Mouse (Mus musculus): ENCODE data around the gene Trim16.

Trim16 gene

GRCm38 (mm10) chr11:62830387-62830786 is 10.4 kb downstream of the Trim16 start:
- no peak for DNase-seq (ENCODE audit: low spot score)

- DNase-seq (ENCODE audit: low spot score): no peak
Measured at GRCm38 (mm10) chr11:62831906-62832305, 11.9 kb downstream of the Trim16 start.

GRCm38 (mm10) chr11:62844562-62844961 is 24.5 kb downstream of the Trim16 start:
- no peak for DNase-seq (ENCODE audit: low spot score)

- no peak for DNase-seq (ENCODE audit: low spot score)
Measured at GRCm38 (mm10) chr11:62845730-62846129, 25.7 kb downstream of the Trim16 start.

GRCm38 (mm10) chr11:62846961-62847654 is 27.1 kb downstream of the Trim16 start, which contains the start of gene Fbxw10:
TSS of gene Fbxw10 (plus strand) at chr11:62847069.
- peak; percentile 14 for DNase-seq (ENCODE audit: low spot score)

- no peak for DNase-seq (ENCODE audit: low spot score)
Measured at GRCm38 (mm10) chr11:62847655-62848191, 27.7 kb downstream of the Trim16 start.

GRCm38 (mm10) chr11:62848301-62848700 is 28.3 kb downstream of the Trim16 start:
- peak; percentile 32 for DNase-seq (ENCODE audit: low spot score)

- no peak for DNase-seq (ENCODE audit: low spot score)
Measured at GRCm38 (mm10) chr11:62851199-62851598, 31.2 kb downstream of the Trim16 start.

- no peak for DNase-seq (ENCODE audit: low spot score)
Measured at GRCm38 (mm10) chr11:62853334-62853733, 33.3 kb downstream of the Trim16 start.

GRCm38 (mm10) chr11:62865562-62865961 is 45.5 kb downstream of the Trim16 start:
- no peak for DNase-seq (ENCODE audit: low spot score)

- DNase-seq (ENCODE audit: low spot score): no peak
Measured at GRCm38 (mm10) chr11:62866685-62867084, 46.7 kb downstream of the Trim16 start.

GRCm38 (mm10) chr11:62869201-62869600 is 49.2 kb downstream of the Trim16 start:
- no peak for DNase-seq (ENCODE audit: low spot score)

- DNase-seq (ENCODE audit: low spot score): no peak
Measured at GRCm38 (mm10) chr11:62869715-62870371, 49.8 kb downstream of the Trim16 start.

GRCm38 (mm10) chr11:62873479-62873878 is 53.4 kb downstream of the Trim16 start:
- DNase-seq (ENCODE audit: low spot score): no peak

- DNase-seq (ENCODE audit: low spot score): peak; percentile 51
Measured at GRCm38 (mm10) chr11:62875696-62876095, 55.7 kb downstream of the Trim16 start.

- DNase-seq (ENCODE audit: low spot score): no peak
Measured at GRCm38 (mm10) chr11:62876445-62876844, 56.4 kb downstream of the Trim16 start.

- DNase-seq (ENCODE audit: low spot score): no peak
Measured at GRCm38 (mm10) chr11:62877391-62877790, 57.4 kb downstream of the Trim16 start.

GRCm38 (mm10) chr11:62878728-62879127 is 58.7 kb downstream of the Trim16 start:
- no peak for DNase-seq (ENCODE audit: low spot score)

- DNase-seq (ENCODE audit: low spot score): peak; percentile 100
Measured at GRCm38 (mm10) chr11:62879220-62880048, 59.4 kb downstream of the Trim16 start, which contains the start of gene Tvp23b. TSS of gene Tvp23b (plus strand) at chr11:62879455.

- no peak for DNase-seq (ENCODE audit: low spot score)
Measured at GRCm38 (mm10) chr11:62883407-62883806, 63.4 kb downstream of the Trim16 start.

GRCm38 (mm10) chr11:62885323-62885722 is 65.3 kb downstream of the Trim16 start:
- no peak for DNase-seq (ENCODE audit: low spot score)

GRCm38 (mm10) chr11:62890796-62891195 is 70.8 kb downstream of the Trim16 start:
- no peak for DNase-seq (ENCODE audit: low spot score)

Data from yolk sac, embryonic 10.5 days (tissue).